Comparison of ENCODE assay signal across 9 mouse cellular contexts in the genomic region with DNA sequence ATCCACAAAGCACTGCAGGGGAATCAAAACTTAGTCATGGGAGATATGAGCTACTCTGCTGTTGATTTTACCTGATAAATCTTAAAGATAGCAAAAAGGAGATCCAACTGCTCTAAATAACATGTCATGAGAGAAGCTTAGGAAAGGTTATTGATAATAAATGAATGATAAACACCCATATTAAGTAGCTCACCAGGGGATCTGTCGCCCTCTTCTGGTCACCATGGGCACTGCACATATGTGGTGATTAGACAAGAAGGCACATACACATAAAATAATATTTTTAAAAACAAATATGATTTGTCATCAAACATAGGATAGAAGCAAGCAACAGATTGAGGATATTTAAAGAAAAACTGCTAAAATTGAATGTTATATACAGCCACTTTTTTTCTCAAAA.
DNase-seq lines count a peak whose midpoint lies in the region; ATAC-seq and TF ChIP-seq lines count a peak whose summit lies in the region.
"Had no signal": no experiment of that assay in that cellular context is flagged by ENCODE, and none has a peak within 500 bp of the region (broad histone marks: within the 10 kb centered on the region; RNA-seq: fewer than 3 reads in every experiment).

No protein-coding gene starts in this region.

- no peaks in the 10 kb centered on the region for H3K9me3 ChIP-seq in heart, embryonic 10.5 days
- no peaks in the 10 kb centered on the region for H3K9me3 ChIP-seq in heart, embryonic 11.5 days (replicated peaks; ENCODE audit: control insufficient read depth, low read length)
- H3K9me3 ChIP-seq in midbrain, postnatal 0 days (ENCODE audit: low read length), result no peaks in the 10 kb centered on the region
- no peaks in the 10 kb centered on the region for H3K9me3 ChIP-seq in midbrain, embryonic 15.5 days
- H3K9me3 ChIP-seq: heart, embryonic 13.5 days had no signal

- H3K36me3 ChIP-seq in heart, embryonic 10.5 days, result no peaks in the 10 kb centered on the region
- H3K36me3 ChIP-seq in heart, embryonic 11.5 days (ENCODE audit: control insufficient read depth, insufficient read depth, low read length), result no peaks in the 10 kb centered on the region
- no peaks in the 10 kb centered on the region for H3K36me3 ChIP-seq in midbrain, postnatal 0 days (ENCODE audit: insufficient read depth, low read length)
- no peaks in the 10 kb centered on the region for H3K36me3 ChIP-seq in midbrain, embryonic 15.5 days (replicated peaks)
- H3K36me3 ChIP-seq: heart, embryonic 13.5 days had no signal

- no peak for ATAC-seq in heart, embryonic 11.5 days (replicated peaks; ENCODE audit: insufficient number of reproducible peaks, low FRiP score, low TSS enrichment)
- ATAC-seq in midbrain, postnatal 0 days (ENCODE audit: low FRiP score), result no peak
- ATAC-seq in midbrain, embryonic 15.5 days (replicated peaks), result no peak

- TF ChIP-seq CTCF in midbrain, postnatal 0 days (IDR thresholded peaks at IDR 0.05), result peak; percentile 74
- peak; percentile 62; the same call in 1 of the 2 replicates for TF ChIP-seq CTCF in brain, embryonic 14.5 days (IDR thresholded peaks at IDR 0.05; ENCODE audit: borderline replicate concordance, extremely low read depth, insufficient read depth, insufficient read length)

- H3K4me1 ChIP-seq in heart, embryonic 10.5 days, result peaks cover 10% of the 10 kb centered on the region
- H3K4me1 ChIP-seq in heart, embryonic 11.5 days (ENCODE audit: control insufficient read depth, insufficient read depth, low read length), result peaks cover 8% of the 10 kb centered on the region
- H3K4me1 ChIP-seq in midbrain, postnatal 0 days (ENCODE audit: insufficient read depth, low read length), result no peaks in the 10 kb centered on the region
- H3K4me1 ChIP-seq in midbrain, embryonic 15.5 days, result no peaks in the 10 kb centered on the region

- no peak overlapping the region for H3K4me2 ChIP-seq in heart, embryonic 11.5 days
- no peak overlapping the region for H3K4me2 ChIP-seq in midbrain, postnatal 0 days (ENCODE audit: low read depth, low read length, poor library complexity, severe bottlenecking)
- H3K4me2 ChIP-seq in midbrain, embryonic 15.5 days, result no peak overlapping the region
- H3K4me2 ChIP-seq: heart, embryonic 13.5 days had no signal

- 35% methylated on average over 1 of the region's 1 CpGs for WGBS in heart, embryonic 10.5 days
- 45% methylated on average over 1 of the region's 1 CpGs for WGBS in heart, embryonic 11.5 days (ENCODE audit: insufficient replicate concordance)
- 51% methylated on average over 1 of the region's 1 CpGs for WGBS in midbrain, postnatal 0 days
- 47% methylated on average over 1 of the region's 1 CpGs for WGBS in midbrain, embryonic 15.5 days

- no peak overlapping the region for H3K9ac ChIP-seq in heart, embryonic 11.5 days (ENCODE audit: low read depth, low read length)
- no peak overlapping the region for H3K9ac ChIP-seq in midbrain, postnatal 0 days (replicated peaks; ENCODE audit: low read length, poor library complexity, severe bottlenecking)
- no peak overlapping the region for H3K9ac ChIP-seq in midbrain, embryonic 15.5 days
- H3K9ac ChIP-seq: heart, embryonic 13.5 days had no signal

- no peak overlapping the region for H3K27ac ChIP-seq in heart, embryonic 10.5 days
- no peak overlapping the region for H3K27ac ChIP-seq in heart, embryonic 11.5 days (ENCODE audit: low read depth, low read length)
- H3K27ac ChIP-seq in midbrain, postnatal 0 days (ENCODE audit: low read depth, low read length), result no peak overlapping the region
- H3K27ac ChIP-seq in midbrain, embryonic 15.5 days, result no peak overlapping the region
- H3K27ac ChIP-seq: heart, embryonic 13.5 days had no signal

- no peak overlapping the region for H3K4me3 ChIP-seq in heart, embryonic 10.5 days
- no peak overlapping the region for H3K4me3 ChIP-seq in heart, embryonic 11.5 days (ENCODE audit: low read depth, low read length)
- no peak overlapping the region for H3K4me3 ChIP-seq in midbrain, postnatal 0 days (ENCODE audit: low read depth, low read length)
- no peak overlapping the region for H3K4me3 ChIP-seq in midbrain, embryonic 15.5 days
- H3K4me3 ChIP-seq: heart, embryonic 13.5 days had no signal

- no peak for TF ChIP-seq POLR2A in brain, embryonic 14.5 days (IDR thresholded peaks at IDR 0.05; ENCODE audit: borderline replicate concordance, extremely low read depth, insufficient read depth, insufficient read length, poor library complexity, severe bottlenecking)

- no peaks in the 10 kb centered on the region for H3K27me3 ChIP-seq in heart, embryonic 10.5 days (ENCODE audit: insufficient read depth, poor library complexity, severe bottlenecking)
- H3K27me3 ChIP-seq in heart, embryonic 11.5 days (ENCODE audit: control insufficient read depth, insufficient read depth, low read length), result no peaks in the 10 kb centered on the region
- no peaks in the 10 kb centered on the region for H3K27me3 ChIP-seq in midbrain, postnatal 0 days (ENCODE audit: insufficient read depth, low read length)
- no peaks in the 10 kb centered on the region for H3K27me3 ChIP-seq in midbrain, embryonic 15.5 days (replicated peaks)
- H3K27me3 ChIP-seq: heart, embryonic 13.5 days had no signal

- DNase-seq in heart, embryonic 10.5 days (ENCODE audit: low spot score), result peak; percentile 22
- DNase-seq in midbrain, postnatal 0 days (ENCODE audit: low spot score), result no peak
- no peak for DNase-seq in brain, embryonic 14.5 days (ENCODE audit: low read depth)
- peak; percentile 43 for DNase-seq in retina, embryonic 14.5 days (ENCODE audit: low spot score)
- DNase-seq in natural killer cell, adult 2 months (ENCODE audit: low spot score in 2 of 2), result no peak
- no peak for DNase-seq in urinary bladder, adult 18-20 months (ENCODE audit: low spot score in 2 of 2)

Comparison
In these comparisons a context has a peak if more than half of its experiments do, and no peak if none do; other contexts are left out.
1. DNase-seq: peak in heart, embryonic 10.5 days (single experiment) and retina, embryonic 14.5 days (single experiment); none in midbrain, postnatal 0 days (single experiment), brain, embryonic 14.5 days (single experiment), natural killer cell, adult 2 months (0 of 2) and urinary bladder, adult 18-20 months (0 of 2).